Mouse (Mus musculus) thymus, adult 2 months (tissue): ENCODE results near the gene Map4k1. TPM values are rescaled to one million over a fixed set of nuclear protein-coding genes. Genes with fewer than 3 reads are reported as not detected.

Source experiments
- DNase-seq: peaks from one replicate; pipeline ENCODE4 v3.0.0; 2021
- H3K27ac ChIP-seq: fragments of 200-500 bp; 2 replicates; pipeline ENCODE4 v1.5.1; 2012; ENCODE audit warnings: low read length, control low read depth; ENCODE audit not compliant: control insufficient read depth, insufficient read depth
- H3K27me3 ChIP-seq: fragments of 200-500 bp; 2 replicates; pipeline ENCODE4 v1.6.1; 2012; ENCODE audit warnings: mild to moderate bottlenecking, low read length, moderate library complexity, mixed read lengths; ENCODE audit not compliant: control insufficient read depth, insufficient read depth
- H3K36me3 ChIP-seq: fragments of 200-500 bp; 2 replicates; pipeline ENCODE4 v1.6.1; 2012; ENCODE audit warnings: mild to moderate bottlenecking, low read length, moderate library complexity; ENCODE audit not compliant: control insufficient read depth, insufficient read depth
- H3K4me1 ChIP-seq: fragments of 200-500 bp; replicated peaks from 2 replicates; pipeline ENCODE4 v1.6.1; 2012; ENCODE audit warnings: low read length; ENCODE audit not compliant: control insufficient read depth, insufficient read depth
- H3K4me3 ChIP-seq: fragments of 200-500 bp; 2 replicates; pipeline ENCODE4 v1.5.1; 2012; ENCODE audit warnings: mild to moderate bottlenecking, low read length, control low read depth, moderate library complexity; ENCODE audit not compliant: control insufficient read depth, insufficient read depth
- CTCF ChIP-seq: fragments of 200-500 bp; IDR thresholded peaks from 2 replicates; pipeline ENCODE4 v1.5.1; 2012; ENCODE audit warnings: mild to moderate bottlenecking, control low read depth, low read length, moderate library complexity, borderline replicate concordance; ENCODE audit not compliant: control insufficient read depth, poor library complexity, insufficient read depth; ENCODE audit errors: extremely low read depth
- POLR2A ChIP-seq: fragments of 200-500 bp; IDR thresholded peaks from 2 replicates; pipeline ENCODE4 v1.6.1; 2012; ENCODE audit warnings: mild to moderate bottlenecking, low read length, control low read depth, moderate library complexity; ENCODE audit not compliant: control insufficient read depth, poor library complexity, insufficient read depth; ENCODE audit errors: extremely low read depth
- WGBS: fragments of 180-500 bp; shearing (Covaris S2); methylation state at CpG from one replicate; pipeline ENCODE4 v1.1.7; 2018; 5-methylcytosine and 5-hydroxymethylcytosine counted together
- polyA plus RNA-seq: library from polyadenylated mRNA; depleted of rRNA; stranded (reverse); fragments of >200 nt; gene quantifications from 2 replicates; pipeline ENCODE4 v1.2.3, GENCODE M21; 2012

Map4k1 gene
- polyA plus RNA-seq, 1 experiment, result 164 TPM

DNA sequence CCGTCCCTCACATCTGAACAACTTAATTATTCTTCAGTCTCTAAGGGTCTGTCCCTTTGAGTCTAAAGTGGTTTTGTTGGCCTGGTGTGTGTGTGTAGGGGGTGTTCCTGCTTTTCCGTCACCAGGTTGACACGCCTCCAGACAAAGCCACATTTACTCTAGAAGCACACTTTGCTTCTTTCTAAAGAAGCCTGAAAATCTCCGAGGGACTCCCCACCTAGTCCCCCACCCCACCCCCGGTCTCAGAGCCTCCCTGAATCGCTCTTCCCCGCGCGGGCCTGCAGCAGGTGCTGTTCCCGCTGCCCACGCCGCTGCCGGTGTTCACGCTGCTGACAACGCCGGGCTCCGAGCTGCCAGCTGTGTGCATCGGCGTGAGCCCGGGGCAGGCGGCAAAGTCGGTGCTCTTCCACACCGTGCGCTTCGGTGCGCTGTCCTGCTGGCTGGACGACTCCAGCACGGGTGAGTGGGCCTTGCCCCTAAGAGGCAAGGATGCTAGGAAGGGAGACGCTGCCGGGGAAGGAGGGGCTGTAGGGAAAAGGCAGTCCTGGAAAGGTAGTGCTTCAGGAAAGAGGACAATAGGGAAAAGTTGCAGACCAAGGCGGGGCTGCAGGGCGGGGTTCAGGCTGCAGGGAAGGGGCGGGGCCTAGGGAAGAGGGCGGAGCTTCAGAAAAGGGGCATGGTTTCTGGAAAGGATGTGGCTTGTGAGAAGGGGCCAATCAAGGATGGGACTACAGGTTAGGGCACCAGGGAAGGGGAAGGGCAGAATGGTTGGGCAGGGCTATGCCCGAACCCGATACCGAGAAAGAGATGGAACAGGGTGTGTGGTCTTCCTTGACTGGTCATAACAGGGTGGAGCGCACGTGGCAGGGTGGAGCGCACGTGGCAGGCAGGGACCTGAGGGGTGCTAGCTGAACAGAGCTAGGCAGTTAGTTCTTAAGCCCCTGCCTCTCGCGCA, 19.1 kb downstream of the Map4k1 start:
- Histone ChIP-seq H3K27me3 (no peaks in the 10 kb centered on the region), H3K27ac (peak overlapping the region; percentile 15; the same call in 1 of the 2 replicates), H3K36me3 (peaks cover 11% of the 10 kb centered on the region), H3K4me3 (peak overlapping the region; percentile 42), H3K4me1 (peaks cover 17% of the 10 kb centered on the region)
- peak; percentile 86 for DNase-seq
- no peak for TF ChIP-seq CTCF
- no peak for TF ChIP-seq POLR2A
- WGBS, result 4% methylated on average over 43 of the region's 43 CpGs

DNA sequence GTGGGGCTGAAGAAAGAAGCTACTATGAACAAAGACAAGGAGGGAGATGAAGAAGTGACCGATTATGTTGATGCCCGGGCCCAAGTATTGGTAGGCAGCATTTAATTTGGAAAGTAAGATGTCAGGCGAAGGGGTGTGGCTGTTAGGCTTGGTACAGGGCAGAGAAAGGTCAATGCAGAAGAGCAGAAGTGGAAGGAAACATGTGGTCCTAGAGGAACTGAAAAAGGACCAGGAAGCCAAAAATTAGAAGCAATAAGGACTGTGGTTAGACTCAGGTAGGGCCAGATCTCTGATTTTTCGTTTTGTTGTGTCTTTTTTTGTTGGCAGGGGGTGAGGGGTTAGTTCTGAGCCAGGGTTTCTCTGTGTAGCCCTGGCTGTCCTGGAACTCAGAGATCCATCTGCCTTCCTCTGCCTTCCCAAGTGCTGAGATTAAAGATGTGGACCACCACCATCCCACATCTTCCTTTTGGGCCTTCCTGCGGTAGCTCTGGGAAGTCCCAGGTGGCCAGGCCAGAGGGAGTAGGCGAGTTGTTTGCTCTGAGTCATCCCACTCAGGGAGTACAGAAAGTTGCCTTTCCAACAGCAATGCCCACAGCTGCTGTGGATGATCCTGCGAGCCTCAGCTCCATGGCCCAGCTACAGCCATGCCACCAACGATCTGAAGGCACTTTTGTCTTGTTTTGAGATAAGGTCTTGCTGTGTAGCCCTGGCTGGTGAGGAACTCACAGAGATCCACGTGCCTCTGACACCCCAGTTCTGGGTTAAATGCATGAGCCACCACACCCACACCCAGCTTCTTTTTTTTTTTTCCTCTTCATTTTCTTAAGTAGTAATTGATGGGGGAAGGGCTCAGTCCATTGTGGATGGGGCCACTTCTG, 25.6 kb downstream of the Map4k1 start:
- peaks cover 8% of the 10 kb centered on the region; the same call in 1 of the 2 replicates for H3K36me3 ChIP-seq
- H3K27me3 ChIP-seq, result no peaks in the 10 kb centered on the region
- 66% methylated on average over 9 of the region's 9 CpGs for WGBS
- H3K4me3 ChIP-seq, result no peak overlapping the region
- no peak for DNase-seq
- no peak overlapping the region for H3K27ac ChIP-seq
- H3K4me1 ChIP-seq, result peaks cover 10% of the 10 kb centered on the region
- TF ChIP-seq POLR2A (no peak), CTCF (no peak)

DNA sequence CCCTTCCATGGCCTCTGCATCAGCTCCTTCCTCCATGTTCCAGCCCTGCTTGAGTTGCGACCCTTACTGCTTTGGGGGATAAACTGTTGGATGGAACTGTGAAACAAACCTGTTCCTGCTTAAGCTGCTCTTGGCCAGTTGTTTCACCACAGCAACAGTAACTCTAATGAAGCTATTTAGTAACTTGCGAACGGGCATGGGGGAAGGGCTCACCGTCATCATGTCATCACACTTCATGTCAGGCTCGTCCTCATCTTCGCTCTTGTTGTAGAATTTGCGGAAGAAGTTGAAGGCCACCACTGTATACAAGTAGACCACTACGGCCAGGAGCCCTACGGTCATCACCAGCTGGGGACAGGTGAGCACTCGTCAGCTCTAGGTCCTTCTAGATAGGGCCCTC, 26.3 kb downstream of the Map4k1 start:
- H3K36me3 ChIP-seq, result peaks cover 4% of the 10 kb centered on the region; the same call in 1 of the 2 replicates
- H3K4me3 ChIP-seq, result no peak overlapping the region
- H3K27ac ChIP-seq, result no peak overlapping the region

DNA sequence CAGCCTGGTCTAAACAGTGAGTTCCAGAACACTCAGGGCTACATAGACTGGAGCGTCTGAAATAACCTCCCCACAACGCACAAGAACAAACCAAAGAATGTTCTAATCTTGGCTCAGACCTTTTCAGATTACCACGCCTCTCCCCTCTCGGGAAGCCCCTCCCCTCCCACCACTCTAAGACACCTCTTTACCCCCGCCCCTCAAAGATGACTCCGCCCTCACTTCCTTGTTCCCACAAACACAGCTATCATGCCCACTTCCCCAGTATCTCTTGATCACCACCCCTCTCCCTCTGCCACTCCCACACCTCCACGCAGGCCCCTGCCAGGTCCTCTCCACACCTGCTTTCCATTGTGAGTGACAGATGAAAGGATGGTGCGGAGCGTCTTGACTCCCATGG, 26.9 kb downstream of the Map4k1 start:
- no peak overlapping the region for H3K4me3 ChIP-seq
- H3K27me3 ChIP-seq, result no peaks in the 10 kb centered on the region
- WGBS, result 32% methylated on average over 9 of the region's 9 CpGs
- H3K27ac ChIP-seq, result no peak overlapping the region
- peaks cover 10% of the 10 kb centered on the region for H3K4me1 ChIP-seq
- H3K36me3 ChIP-seq, result no peaks in the 10 kb centered on the region
- DNase-seq, result peak; percentile 43
- TF ChIP-seq CTCF, result no peak
- no peak for TF ChIP-seq POLR2A

More for the DNA sequence above, 26.3 kb downstream of the Map4k1 start:
- WGBS, result 97% methylated on average over 10 of the region's 10 CpGs
- no peak for DNase-seq
- TF ChIP-seq POLR2A (no peak), CTCF (no peak)
- Histone ChIP-seq H3K27me3 (no peaks in the 10 kb centered on the region), H3K4me1 (peaks cover 10% of the 10 kb centered on the region)

DNA sequence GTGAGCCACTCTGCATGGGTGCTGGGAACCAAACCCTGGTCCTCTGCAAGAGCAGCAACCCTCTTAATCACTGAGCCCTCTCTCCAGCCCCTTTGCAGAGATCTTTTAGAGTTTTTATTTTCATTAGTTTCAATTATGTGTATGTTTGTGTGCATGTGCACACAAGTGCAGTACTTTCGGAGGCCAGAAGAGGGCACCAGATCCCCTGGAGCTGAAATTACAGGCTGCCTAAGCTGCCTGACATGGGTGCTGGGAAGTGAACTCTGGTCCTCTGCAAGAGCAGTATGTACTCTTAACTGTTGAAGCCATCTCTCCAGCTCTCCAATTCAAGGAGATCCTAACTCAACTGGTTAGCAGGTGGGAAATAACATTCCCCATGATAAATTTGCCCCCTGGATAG, 33.1 kb downstream of the Map4k1 start:
- no peak overlapping the region for H3K4me3 ChIP-seq
- no peak for TF ChIP-seq POLR2A
- TF ChIP-seq CTCF, result no peak
- H3K4me1 ChIP-seq, result peaks cover 7% of the 10 kb centered on the region; the same call in 1 of the 2 replicates
- DNase-seq, result no peak
- no peaks in the 10 kb centered on the region for H3K36me3 ChIP-seq
- H3K27ac ChIP-seq, result no peak overlapping the region
- WGBS, result 96% methylated on average over 1 of the region's 1 CpGs
- H3K27me3 ChIP-seq, result peaks cover 4% of the 10 kb centered on the region

DNA sequence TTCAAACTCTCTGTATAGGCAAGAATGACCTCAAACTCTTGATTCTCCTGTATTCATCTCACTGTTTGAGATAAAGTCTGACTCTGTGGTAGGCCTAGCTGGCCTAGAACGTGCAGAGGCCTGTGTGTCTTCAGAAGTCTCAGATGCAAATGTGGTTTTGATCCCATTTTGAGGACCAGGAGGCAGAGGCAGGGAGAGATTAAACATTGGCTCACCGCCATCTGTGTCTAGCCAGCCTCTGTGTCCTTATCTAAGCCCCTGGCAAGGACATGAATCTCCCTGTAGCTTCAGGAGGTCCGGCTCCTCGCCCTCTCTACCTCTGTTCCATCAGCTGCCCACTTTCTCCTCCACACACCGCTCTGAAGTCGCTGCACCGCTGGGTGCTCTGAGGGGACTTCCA, 34.6 kb downstream of the Map4k1 start:
- peaks cover 7% of the 10 kb centered on the region for H3K27me3 ChIP-seq
- 92% methylated on average over 7 of the region's 7 CpGs for WGBS
- no peak for DNase-seq
- H3K36me3 ChIP-seq, result no peaks in the 10 kb centered on the region
- peaks cover 9% of the 10 kb centered on the region; the same call in 1 of the 2 replicates for H3K4me1 ChIP-seq
- no peak overlapping the region for H3K27ac ChIP-seq
- H3K4me3 ChIP-seq, result no peak overlapping the region
- TF ChIP-seq POLR2A (no peak), CTCF (no peak)
